Mouse (Mus musculus): ENCODE data around the gene Zap70. TPM values are rescaled to one million over a fixed set of nuclear protein-coding genes. Genes with fewer than 3 reads are reported as not detected.
"Not testable (repeated sequence)": the region's sequence is repeated elsewhere in the genome, so short reads cannot be mapped to it uniquely, and the experiment has no call there.

The Zap70 gene
- polyA plus RNA-seq, 1 experiment from 2014 or later, result not detected

DNA sequence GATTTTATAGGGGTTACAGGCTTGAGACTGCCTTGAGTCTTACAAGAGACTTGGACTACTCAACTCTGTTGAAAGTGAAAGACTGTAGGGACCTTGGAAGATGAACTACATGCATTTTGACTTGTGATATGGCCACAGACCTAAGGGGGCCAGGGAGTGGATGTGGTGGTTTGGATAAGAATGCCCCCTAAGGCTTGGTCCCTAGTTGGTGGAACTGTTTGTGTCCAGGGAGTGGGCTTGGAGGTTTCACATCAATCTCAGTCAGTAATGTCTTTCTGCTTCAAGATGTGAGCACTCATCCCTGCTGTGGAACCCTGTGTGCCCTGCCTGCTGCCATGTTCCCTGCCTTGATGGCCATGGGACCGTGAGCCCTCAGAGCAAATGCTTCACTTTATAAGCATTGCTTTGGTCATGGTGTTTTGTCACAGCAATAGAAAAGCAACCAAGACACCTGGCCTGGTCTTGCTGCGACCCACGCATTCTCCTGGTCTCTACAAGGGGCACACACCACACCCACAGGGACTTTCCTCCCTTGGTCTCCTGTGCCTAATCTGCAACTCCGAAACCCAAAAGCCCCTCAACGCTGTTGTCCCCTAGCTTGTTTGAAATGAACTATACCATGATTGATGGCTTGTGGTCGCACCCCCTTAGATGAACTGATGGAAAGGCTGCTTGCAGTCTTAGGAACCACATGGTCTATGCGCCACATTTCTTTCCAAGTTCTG, 44.7 kb downstream of the Zap70 start:
- H3K4me1 ChIP-seq (replicated peaks), result no peaks in the 10 kb centered on the region
- DNase-seq (no peak), ATAC-seq (ENCODE audit: low read depth) (no peak)
- WGBS (ENCODE audit: insufficient replicate concordance), result 90% methylated on average over 7 of the region's 7 CpGs
- no peak overlapping the region for H3K4me3 ChIP-seq (replicated peaks)
- H3K36me3 ChIP-seq, result peaks cover 96% of the 10 kb centered on the region
- H3K9me3 ChIP-seq (replicated peaks), result no peaks in the 10 kb centered on the region
- H3K4me2 ChIP-seq, result no peak overlapping the region
- no peak overlapping the region for H3K9ac ChIP-seq
- H3K27me3 ChIP-seq, result no peaks in the 10 kb centered on the region
- H3K27ac ChIP-seq, result no peak overlapping the region

DNA sequence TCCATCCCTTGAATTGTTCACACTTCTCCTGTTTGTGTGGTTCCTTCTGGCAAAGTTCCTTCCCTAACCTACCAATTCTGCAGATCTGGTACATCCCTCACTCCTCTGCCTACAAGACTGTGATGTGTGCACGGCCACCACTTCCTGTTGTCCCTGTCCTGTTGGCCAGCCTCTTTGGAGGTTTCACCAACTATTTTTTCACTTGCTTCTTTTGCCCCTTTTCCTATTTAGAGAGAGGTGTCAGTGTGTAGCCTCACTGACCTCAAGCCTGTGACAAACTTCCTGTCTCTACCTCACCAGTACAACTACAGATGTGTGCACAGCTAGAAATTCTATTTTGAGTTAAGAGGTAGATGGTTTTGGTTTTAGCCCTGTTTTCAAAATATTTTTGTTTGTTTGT, 45.5 kb downstream of the Zap70 start:
- ATAC-seq (ENCODE audit: low read depth), result no peak
- no peak overlapping the region for H3K4me2 ChIP-seq

GRCm38 (mm10) chr1:36807782-36808565, 46.4 kb downstream of the Zap70 start:
- 80% methylated on average over 14 of the region's 14 CpGs for WGBS (ENCODE audit: insufficient replicate concordance)
- Histone ChIP-seq H3K27me3 (no peaks in the 10 kb centered on the region), H3K4me2 (no peak overlapping the region), H3K36me3 (peaks cover 100% of the 10 kb centered on the region), H3K9ac (no peak overlapping the region), H3K27ac (no peak overlapping the region), H3K4me3 (replicated peaks) (no peak overlapping the region), H3K9me3 (replicated peaks) (no peaks in the 10 kb centered on the region), H3K4me1 (replicated peaks) (no peaks in the 10 kb centered on the region)
- DNase-seq (no peak), ATAC-seq (ENCODE audit: low read depth) (peak; percentile 61)

More for the DNA sequence above, 45.5 kb downstream of the Zap70 start:
- DNase-seq, result no peak
- no peaks in the 10 kb centered on the region for H3K9me3 ChIP-seq (replicated peaks)
- no peaks in the 10 kb centered on the region for H3K27me3 ChIP-seq
- H3K4me3 ChIP-seq (replicated peaks), result no peak overlapping the region
- WGBS (ENCODE audit: insufficient replicate concordance), result 70% methylated on average over 1 of the region's 1 CpGs
- H3K36me3 ChIP-seq, result peaks cover 96% of the 10 kb centered on the region
- H3K4me1 ChIP-seq (replicated peaks), result no peaks in the 10 kb centered on the region
- no peak overlapping the region for H3K27ac ChIP-seq
- H3K9ac ChIP-seq, result no peak overlapping the region

DNA sequence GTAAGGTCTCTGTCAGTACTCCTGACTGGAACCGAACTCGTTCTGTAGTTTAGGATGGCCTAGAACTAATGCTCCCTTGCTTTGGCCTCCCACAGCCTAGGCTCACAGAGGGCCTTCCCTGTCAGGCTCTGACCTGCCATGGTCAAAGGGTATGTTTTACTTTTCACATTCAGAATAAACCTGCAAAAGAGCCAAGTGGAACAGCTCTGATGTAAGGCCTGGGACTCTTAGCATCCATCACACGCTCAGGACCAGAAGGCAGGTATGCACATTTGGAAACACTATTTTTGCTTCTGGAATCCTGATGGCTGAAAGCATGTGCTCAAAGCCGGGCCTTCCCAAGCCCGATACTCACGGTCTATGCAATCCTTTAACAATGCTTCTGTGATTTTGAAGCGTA, 50.2 kb downstream of the Zap70 start:
- 92% methylated on average over 7 of the region's 7 CpGs for WGBS (ENCODE audit: insufficient replicate concordance)
- no peak for ATAC-seq (ENCODE audit: low read depth)
- H3K27ac ChIP-seq, result no peak overlapping the region

DNA sequence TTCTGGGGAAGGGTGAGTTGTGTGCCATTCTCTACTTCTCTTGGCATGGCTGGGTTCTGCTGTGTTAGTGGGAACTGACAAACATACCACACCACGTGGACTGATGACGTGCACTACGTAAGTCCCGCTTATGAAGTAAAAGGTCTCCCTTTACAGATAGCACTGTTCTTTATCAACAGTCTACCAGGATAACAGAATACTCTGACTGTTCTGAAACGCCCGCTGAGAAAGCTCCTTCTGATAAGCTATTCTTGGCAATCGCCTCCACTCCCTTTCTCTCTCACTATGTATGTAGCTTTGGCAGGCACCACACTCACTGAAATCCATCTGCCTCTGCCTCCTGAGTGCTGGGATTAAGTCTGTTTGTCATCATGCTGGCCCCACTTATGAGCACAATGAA, 51.8 kb downstream of the Zap70 start:
- peak; percentile 23 for DNase-seq
- Histone ChIP-seq H3K27me3 (no peaks in the 10 kb centered on the region), H3K9ac (no peak overlapping the region), H3K9me3 (replicated peaks) (no peaks in the 10 kb centered on the region), H3K4me2 (no peak overlapping the region), H3K4me1 (replicated peaks) (peaks cover 21% of the 10 kb centered on the region), H3K4me3 (replicated peaks) (no peak overlapping the region), H3K27ac (no peak overlapping the region), H3K36me3 (peaks cover 98% of the 10 kb centered on the region)
- WGBS (ENCODE audit: insufficient replicate concordance), result 17% methylated on average over 7 of the region's 7 CpGs
- peak; percentile 88 for ATAC-seq (ENCODE audit: low read depth)

More for the DNA sequence above, 50.2 kb downstream of the Zap70 start:
- Histone ChIP-seq H3K4me3 (replicated peaks) (no peak overlapping the region), H3K9ac (no peak overlapping the region), H3K4me2 (no peak overlapping the region), H3K36me3 (peaks cover 98% of the 10 kb centered on the region), H3K4me1 (replicated peaks) (peaks cover 21% of the 10 kb centered on the region), H3K9me3 (replicated peaks) (no peaks in the 10 kb centered on the region), H3K27me3 (no peaks in the 10 kb centered on the region)
- no peak for DNase-seq

DNA sequence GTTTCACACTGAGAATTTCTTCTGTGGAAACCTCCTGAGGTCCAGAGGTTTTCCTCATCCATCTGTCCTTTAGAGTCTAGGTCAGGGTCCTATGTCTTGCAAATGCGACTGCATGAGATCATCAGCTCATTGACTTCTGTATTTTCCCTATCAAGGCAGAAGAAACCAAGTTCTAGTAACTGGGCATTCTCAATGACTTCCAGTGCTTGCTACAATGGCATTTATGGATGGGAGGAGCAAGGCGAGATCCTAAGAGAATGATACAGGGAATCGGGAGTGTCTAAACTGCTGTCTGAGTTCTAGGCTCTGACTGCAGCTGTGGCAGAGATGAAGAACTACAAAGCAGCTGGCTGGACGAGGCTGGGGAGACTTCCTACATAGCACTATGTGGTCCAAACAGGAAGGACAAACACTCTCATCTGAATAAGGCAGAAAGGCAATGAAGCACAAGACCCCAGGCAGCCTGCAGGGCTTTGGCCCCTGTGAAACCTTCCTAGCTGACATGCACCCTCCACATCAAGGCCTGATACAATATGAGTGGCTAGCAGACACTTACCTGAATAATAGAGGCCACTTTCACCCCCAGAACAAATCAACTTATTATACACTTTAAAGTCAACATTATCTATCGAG, 52.8 kb downstream of the Zap70 start:
- Histone ChIP-seq H3K27ac (peak overlapping the region; percentile 41), H3K4me2 (no peak overlapping the region), H3K4me3 (replicated peaks) (no peak overlapping the region), H3K9ac (no peak overlapping the region), H3K4me1 (replicated peaks) (peaks cover 21% of the 10 kb centered on the region), H3K36me3 (peaks cover 98% of the 10 kb centered on the region), H3K27me3 (no peaks in the 10 kb centered on the region), H3K9me3 (replicated peaks) (no peaks in the 10 kb centered on the region)
- 68% methylated on average over 5 of the region's 5 CpGs for WGBS (ENCODE audit: insufficient replicate concordance)
- ATAC-seq (ENCODE audit: low read depth), result no peak
- DNase-seq, result no peak

DNA sequence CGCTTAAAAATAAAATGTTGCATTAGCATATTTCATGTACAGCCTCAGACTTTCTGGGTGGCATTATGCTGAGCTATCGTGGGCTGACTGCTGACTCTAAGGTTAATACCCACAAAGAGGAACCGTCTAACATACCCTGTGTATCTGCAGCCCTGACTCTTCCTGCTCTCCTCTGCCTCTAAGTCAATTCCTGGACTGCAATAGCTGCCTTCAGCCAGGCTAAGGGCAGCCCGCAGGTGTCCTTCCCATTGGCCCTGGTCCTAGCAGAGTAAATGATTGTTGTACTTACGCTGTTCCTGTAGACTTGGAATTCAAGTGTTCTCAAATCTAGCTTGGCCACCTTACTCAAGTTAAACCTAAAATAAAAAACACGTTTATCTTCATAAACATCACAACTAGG, 53.6 kb downstream of the Zap70 start:
- Histone ChIP-seq H3K9me3 (replicated peaks) (no peaks in the 10 kb centered on the region), H3K4me3 (replicated peaks) (no peak overlapping the region), H3K9ac (no peak overlapping the region), H3K4me2 (no peak overlapping the region), H3K36me3 (peaks cover 98% of the 10 kb centered on the region), H3K27ac (no peak overlapping the region), H3K27me3 (no peaks in the 10 kb centered on the region), H3K4me1 (replicated peaks) (peaks cover 21% of the 10 kb centered on the region)
- DNase-seq, result no peak
- no peak for ATAC-seq (ENCODE audit: low read depth)
- WGBS (ENCODE audit: insufficient replicate concordance), result 74% methylated on average over 6 of the region's 6 CpGs

- H3K4me1 ChIP-seq (replicated peaks); ATAC-seq (ENCODE audit: low read depth): not testable (repeated sequence)
Measured at GRCm38 (mm10) chr1:36821918-36822317, 60.3 kb downstream of the Zap70 start.

GRCm38 (mm10) chr1:36824356-36824755, 62.8 kb downstream of the Zap70 start:
- no peak for ATAC-seq (ENCODE audit: low read depth)
- Histone ChIP-seq H3K9me3 (replicated peaks) (no peaks in the 10 kb centered on the region), H3K36me3 (peaks cover 87% of the 10 kb centered on the region), H3K9ac (no peak overlapping the region), H3K4me2 (no peak overlapping the region), H3K4me3 (replicated peaks) (no peak overlapping the region), H3K27ac (no peak overlapping the region), H3K27me3 (no peaks in the 10 kb centered on the region), H3K4me1 (replicated peaks) (no peaks in the 10 kb centered on the region)
- 89% methylated on average over 5 of the region's 5 CpGs for WGBS (ENCODE audit: insufficient replicate concordance)
- no peak for DNase-seq

More at GRCm38 (mm10) chr1:36821918-36822317, 60.3 kb downstream of the Zap70 start:
- H3K4me2 ChIP-seq; H3K9ac ChIP-seq; H3K27me3 ChIP-seq; H3K27ac ChIP-seq; H3K9me3 ChIP-seq (replicated peaks); DNase-seq; H3K4me3 ChIP-seq (replicated peaks): not testable (repeated sequence)
- peaks cover 94% of the 10 kb centered on the region for H3K36me3 ChIP-seq
- 81% methylated on average over 4 of the region's 4 CpGs for WGBS (ENCODE audit: insufficient replicate concordance)

GRCm38 (mm10) chr1:36830913-36831866, 69.6 kb downstream of the Zap70 start:
- WGBS (ENCODE audit: insufficient replicate concordance), result 82% methylated on average over 14 of the region's 14 CpGs
- DNase-seq (no peak), ATAC-seq (ENCODE audit: low read depth) (no peak)
- no peaks in the 10 kb centered on the region for H3K27me3 ChIP-seq
- no peak overlapping the region for H3K4me3 ChIP-seq (replicated peaks)
- no peaks in the 10 kb centered on the region for H3K9me3 ChIP-seq (replicated peaks)
- H3K36me3 ChIP-seq, result peaks cover 82% of the 10 kb centered on the region
- H3K9ac ChIP-seq, result no peak overlapping the region
- no peak overlapping the region for H3K27ac ChIP-seq
- H3K4me1 ChIP-seq (replicated peaks), result peaks cover 5% of the 10 kb centered on the region; the same call in 1 of the 2 replicates
- no peak overlapping the region for H3K4me2 ChIP-seq

Measured in liver, embryonic 13.5 days (tissue).